Mouse (Mus musculus): ENCODE measurements around the gene Gm5788. TPM values are rescaled to one million over a fixed set of nuclear protein-coding genes. Genes with fewer than 3 reads are reported as not detected.

Gene Gm5788
- not detected in 2 replicates for polyA plus RNA-seq (2012; rRNA removed)

GRCm38 (mm10) chr12:87494421-87494820, at the start of gene Gm5788:
TSS of gene Gm5788 (plus strand) at chr12:87494721.

DNA sequence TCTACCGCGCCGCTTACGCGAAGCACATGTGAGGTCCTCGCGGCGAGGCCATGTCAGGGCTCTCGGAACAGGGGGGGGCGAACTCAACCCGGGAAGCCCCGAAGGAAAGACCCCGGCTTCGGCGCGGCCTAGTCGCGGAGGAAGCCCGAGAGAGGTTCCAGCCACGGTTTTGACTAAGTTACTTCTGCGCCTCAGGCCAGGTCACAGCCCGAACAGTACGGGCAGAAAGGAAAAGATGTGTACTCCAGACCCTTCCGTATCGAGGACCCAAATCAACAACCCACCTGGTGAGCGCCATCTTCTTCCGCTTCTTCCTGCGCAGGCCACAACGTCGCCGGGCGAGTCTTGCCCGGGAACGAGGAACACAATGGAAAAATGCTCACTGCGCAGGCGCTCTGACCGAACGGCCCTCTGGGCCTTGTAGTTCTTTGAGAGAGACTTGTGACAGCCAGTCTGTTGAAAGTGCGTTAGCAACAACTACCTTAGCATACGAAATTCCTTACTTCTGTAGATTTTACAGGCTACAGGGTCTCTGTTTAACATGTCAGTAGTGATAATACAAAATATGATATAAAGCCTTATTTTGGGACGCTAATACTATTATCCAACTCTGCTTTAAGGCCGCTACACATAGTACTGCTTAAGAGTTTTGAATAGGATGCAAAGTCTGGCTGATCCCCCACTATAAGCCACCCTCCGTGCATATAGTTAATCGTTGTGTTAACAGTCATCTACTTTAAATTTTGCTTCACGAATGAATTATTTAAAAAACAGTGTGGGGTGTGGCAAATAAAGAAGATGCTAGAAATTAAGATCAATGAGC, 22.3 kb upstream of the Gm5788 start, which contains the start of gene Snw1:
Gene Snw1 (minus strand): TSS at position 311 of the 823 bp plus-strand sequence.

DNA sequence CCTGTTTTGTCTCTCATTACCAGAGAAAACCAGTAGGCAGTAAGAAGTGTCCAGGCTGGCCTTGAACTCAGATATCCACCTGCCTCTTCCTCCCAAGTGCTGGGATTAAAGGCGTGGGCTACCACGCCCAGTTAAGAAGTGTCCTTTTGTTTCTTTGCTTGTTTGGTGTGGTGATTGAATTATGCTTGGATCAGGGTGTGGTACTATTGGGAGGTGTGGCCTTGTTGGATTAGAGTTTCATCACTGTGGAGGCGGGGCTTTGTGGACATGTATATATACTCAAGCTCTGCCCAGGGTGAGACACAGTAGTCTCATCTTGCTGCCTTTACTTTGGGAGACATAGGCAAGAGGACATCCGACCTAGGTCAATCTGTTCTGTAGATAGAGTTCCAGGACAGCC, 19.5 kb downstream of the Gm5788 start, which contains the start of gene Gm8300:
Gene Gm8300 (plus strand): TSS at position 301 of the 400 bp plus-strand sequence.

Other genes with a start within 250 kb of the Gm5788 start
- 10.3 and 10.5 TPM in 2 replicates for gene Vipas39, start 228.5 kb upstream of the Gm5788 start, polyA plus RNA-seq (2012; rRNA removed)
- gene Ahsa1, start 228.2 kb upstream of the Gm5788 start, polyA plus RNA-seq (2012; rRNA removed), result 11.1 and 16.4 TPM in 2 replicates
- 0.09 and 0.17 TPM in 2 replicates for gene Ism2, start 195.0 kb upstream of the Gm5788 start, polyA plus RNA-seq (2012; rRNA removed)
- 9.6 and 14.0 TPM in 2 replicates for gene Sptlc2, start 106.4 kb upstream of the Gm5788 start, polyA plus RNA-seq (2012; rRNA removed)
- gene Slirp, start 50.8 kb upstream of the Gm5788 start, polyA plus RNA-seq (2012; rRNA removed), result 1.1 and 2.8 TPM in 2 replicates
- gene Alkbh1, start 50.7 kb upstream of the Gm5788 start, polyA plus RNA-seq (2012; rRNA removed), result 5.4 and 5.6 TPM in 2 replicates
- 0.82 and 1.9 TPM in 2 replicates for gene Snw1, start 22.4 kb upstream of the Gm5788 start, polyA plus RNA-seq (2012; rRNA removed)
- gene Gm8300, start 19.6 kb downstream of the Gm5788 start, polyA plus RNA-seq (2012; rRNA removed), result not detected in 2 replicates
- not detected in 2 replicates for gene Oog1, start 108.0 kb downstream of the Gm5788 start, polyA plus RNA-seq (2012; rRNA removed)
- not detected in 2 replicates for gene Gm4027, start 124.1 kb downstream of the Gm5788 start, polyA plus RNA-seq (2012; rRNA removed)
- not detected in 2 replicates for gene Gm16381, start 149.9 kb downstream of the Gm5788 start, polyA plus RNA-seq (2012; rRNA removed)